Mouse (Mus musculus) neutrophil, adult 5-6 weeks (primary cell): ENCODE results near the gene Mrpl34. TPM values are rescaled to one million over a fixed set of nuclear protein-coding genes. Genes with fewer than 3 reads are reported as not detected.

Experiments used
- ATAC-seq: fragments of 151-379, 151-347 bp; 2 replicates; pipeline ENCODE4 v1.8.0; 2017; ENCODE audit warnings: mild to moderate bottlenecking, moderate TSS enrichment; ENCODE audit not compliant: insufficient number of reproducible peaks, poor library complexity, low FRiP score, severe bottlenecking; ENCODE audit errors: extremely low read depth
- total RNA-seq: library from RNA; stranded (forward); fragments of 200-1000 nt; gene quantifications from 2 replicates; pipeline ENCODE4 v1.2.3, GENCODE M21; 2017

Gene Mrpl34
- total RNA-seq, 1 experiment from 2014 or later, result 18.0 TPM

DNA sequence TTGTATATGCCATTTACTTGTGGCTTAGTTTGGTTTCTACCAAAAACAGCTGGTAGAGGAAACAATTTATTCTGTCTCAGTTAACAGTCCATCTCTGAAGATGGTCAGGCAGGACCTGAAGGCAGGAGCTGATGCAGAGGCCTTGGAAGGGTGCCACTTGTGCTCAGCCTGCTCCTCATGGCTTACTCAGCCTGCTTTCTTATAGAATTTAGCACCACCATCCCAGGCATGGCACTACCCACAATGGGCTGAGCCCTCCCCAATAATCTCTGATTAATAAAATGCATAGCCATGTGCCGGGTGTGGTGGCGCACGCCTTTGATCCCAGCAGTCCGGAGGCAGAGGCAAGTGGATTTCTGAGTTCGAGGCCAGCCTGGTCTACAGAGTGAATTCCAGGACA, 1.4 kb downstream of the Mrpl34 start:
- no peak for ATAC-seq

GRCm38 (mm10) chr8:71467201-71467600, 2.4 kb downstream of the Mrpl34 start:
- no peak for ATAC-seq

DNA sequence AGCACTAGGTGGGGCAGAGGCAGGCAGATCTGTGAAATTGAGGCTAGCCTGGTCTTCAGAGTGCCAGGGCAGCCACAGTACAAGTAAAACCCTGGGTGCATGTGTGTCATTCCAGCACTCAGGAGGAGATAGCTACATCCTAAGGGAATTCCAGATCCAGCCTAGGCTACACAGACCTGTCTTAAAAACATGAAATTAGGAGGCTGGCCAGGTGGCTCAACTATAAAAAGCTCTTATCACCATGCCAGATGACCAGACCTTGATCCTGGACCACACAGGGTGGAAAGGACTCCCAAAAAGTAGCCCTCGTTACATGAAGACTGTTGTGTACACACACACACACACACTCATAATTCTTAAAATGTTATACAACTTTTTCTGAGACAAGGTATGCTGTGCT, 3.2 kb downstream of the Mrpl34 start:
- no peak for ATAC-seq

GRCm38 (mm10) chr8:71468916-71469315, 4.2 kb downstream of the Mrpl34 start, which contains the start of gene Dda1:
Gene Dda1, plus strand, starts transcription at chr8:71469199.
- ATAC-seq, result peak; percentile 79

- ATAC-seq, result no peak
Observed at GRCm38 (mm10) chr8:71469411-71469810, 4.7 kb downstream of the Mrpl34 start.

DNA sequence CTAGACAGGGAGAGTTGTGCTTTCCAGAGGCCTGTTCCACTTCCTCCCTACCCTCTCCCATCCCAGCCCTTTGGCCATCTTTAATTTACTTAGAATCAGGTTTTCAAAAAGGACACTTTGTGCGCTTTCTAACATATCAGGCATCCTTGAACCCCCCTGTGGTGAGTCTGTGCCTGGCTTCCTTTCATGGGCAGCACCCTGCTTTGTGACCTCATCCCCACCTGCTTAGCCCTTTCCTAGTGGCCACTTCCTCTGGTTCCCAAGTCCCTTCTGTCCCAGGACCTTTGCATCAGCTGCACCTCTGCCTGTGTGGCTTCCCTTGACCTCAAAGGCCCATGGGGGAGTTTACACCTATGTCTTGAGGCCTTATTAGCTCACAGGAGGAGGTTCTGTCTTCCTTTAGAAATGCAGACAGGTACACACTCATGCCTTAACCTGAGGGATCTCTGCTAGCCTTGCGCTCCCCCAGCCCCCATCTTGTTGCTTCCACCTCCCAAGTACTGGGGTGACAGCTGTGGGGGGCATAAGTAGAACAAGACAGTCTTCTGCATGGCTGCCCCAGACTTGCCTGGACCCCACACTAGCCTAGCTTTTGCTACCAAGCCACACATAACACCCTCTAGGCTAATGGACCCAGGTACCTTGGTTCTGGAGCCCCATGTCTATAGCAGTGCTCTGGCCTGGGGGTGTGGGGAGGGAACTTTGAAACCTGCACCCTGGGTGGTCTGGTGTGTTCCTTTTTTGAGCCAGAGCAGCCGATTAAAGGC, 5.6 kb downstream of the Mrpl34 start:
- ATAC-seq, result no peak

DNA sequence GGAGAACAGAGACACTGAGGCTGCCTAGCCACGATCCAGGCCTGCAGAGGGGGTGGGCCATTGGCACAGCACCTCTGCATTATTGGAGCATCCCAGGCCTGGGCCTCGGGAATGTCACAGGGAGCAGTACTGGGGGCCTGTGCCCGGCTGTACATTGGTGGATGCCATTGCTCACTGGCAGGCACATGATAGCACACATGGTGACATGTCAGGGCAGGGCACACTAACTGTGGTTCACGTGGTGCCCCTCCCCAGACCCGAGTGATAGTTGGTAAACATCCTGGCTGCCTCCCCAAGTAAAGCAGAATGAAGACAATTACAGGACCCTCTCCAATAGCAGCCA, 6.1 kb downstream of the Mrpl34 start:
- no peak for ATAC-seq

GRCm38 (mm10) chr8:71471861-71472260, 7.1 kb downstream of the Mrpl34 start:
- no peak for ATAC-seq

- no peak for ATAC-seq
Observed at GRCm38 (mm10) chr8:71472601-71473386, 8.0 kb downstream of the Mrpl34 start.

DNA sequence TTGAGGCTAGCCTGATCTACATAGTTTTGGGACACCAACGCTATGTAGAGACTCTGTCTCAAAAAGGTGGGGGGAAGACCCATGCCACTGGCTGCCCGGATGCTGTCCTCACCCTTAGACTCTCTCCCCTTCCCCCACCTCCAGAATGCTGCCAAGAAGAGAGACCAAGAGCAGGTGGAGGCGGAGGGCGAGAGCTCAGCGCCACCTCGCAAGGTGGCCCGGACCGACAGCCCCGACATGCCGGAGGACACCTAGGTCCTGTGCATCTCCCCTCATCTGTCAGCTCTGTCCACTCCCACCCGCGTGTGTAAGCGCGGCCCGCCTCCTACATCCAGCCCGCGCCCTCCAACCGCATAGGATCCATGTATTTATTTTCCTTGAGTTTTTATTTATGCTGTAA, 9.6 kb downstream of the Mrpl34 start:
- ATAC-seq, result no peak

DNA sequence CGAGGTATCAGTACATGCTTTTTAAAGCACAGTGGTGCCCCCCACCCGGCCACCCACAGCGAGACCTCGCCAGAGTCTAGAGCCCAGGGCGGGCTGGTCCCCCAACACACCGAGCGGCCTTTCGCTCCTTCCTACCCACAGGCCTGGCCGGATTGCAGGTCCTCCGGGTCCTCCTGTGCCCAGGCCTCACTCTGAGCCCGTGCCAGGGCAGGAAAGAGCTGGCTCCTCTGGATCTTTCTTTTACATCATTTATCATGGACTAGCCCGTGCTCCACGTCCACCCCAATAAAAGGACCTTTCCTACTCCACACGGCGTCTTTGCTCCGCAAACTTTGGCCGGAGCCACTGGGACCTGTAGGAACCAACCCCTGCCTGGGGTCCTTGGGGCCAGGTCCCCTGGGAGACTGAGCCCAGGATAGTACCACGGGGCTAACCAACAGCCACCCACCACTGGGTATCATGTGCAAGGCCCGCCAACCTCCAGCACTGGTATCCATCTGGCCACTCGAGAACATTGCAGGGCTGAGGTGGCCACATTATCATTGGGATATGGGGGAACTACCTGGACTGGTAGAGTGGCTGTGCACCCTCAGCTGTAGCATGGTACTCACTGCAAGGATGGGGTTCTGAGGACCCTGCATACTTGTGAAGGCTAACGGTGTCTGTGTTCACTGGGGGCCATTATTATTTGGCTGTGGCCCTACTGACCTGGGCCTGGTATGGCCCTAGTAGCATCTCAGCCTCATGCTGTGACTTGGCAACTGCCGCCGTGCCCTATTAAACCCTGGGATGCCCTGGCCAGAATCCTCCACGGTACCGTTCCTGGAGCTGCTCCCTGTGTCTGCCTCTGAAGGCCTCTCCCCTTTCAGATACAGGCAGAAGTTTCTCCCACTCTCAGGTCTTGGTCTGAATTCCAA, 10.3 kb downstream of the Mrpl34 start:
- no peak for ATAC-seq

DNA sequence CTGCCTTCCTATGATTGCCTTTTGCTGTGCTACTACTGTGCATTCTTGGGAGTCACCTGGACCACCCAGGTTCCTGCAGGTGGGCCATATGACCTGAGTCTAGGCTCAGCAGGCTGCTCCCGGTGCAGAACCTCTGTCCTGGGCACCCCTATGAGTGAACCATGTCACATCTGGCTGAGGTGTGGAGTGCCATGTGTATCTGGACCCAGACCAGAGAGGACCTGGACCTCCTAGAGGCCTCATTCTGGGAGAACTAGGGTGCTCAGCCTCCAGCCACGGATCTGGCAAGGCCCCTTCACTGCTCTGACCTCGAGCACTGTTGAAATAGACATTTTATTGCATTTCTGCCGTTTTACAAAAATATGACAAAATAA, 10.9 kb downstream of the Mrpl34 start:
- no peak for ATAC-seq

- ATAC-seq, result no peak
Observed at GRCm38 (mm10) chr8:71476099-71476940, 11.6 kb downstream of the Mrpl34 start.

DNA sequence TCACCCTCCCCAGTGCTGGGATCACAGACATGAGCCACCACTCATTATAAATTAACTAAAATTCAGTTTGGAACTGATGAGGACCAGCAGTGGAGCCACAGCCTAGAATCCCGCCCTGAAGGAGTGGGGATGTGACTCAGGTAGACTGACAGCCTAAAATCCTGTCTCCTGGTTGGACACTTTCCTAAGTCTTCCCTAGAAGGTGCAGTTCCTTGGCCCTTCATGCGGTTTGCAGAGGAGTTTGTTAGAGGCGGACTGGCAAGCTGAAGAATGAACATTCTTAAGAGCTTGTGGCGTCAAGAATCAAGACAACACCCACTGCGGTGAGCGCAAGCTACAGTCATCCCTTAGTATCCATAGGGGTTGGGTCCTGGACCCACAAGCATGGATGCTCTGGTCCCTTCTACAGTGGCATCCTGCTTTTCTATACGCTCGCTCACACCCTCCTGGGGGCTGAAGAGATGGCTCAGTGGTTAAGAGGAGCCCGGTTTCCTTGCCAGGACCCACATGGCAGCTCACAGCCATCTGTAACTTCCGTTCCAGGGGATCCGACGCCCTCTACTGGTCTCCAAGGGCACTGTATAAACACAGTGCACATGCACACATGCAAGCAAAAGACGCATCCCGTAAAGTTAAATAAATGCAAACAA, 12.6 kb downstream of the Mrpl34 start:
- ATAC-seq, result no peak

- no peak for ATAC-seq
Observed at GRCm38 (mm10) chr8:71478943-71479342, 14.2 kb downstream of the Mrpl34 start.

- ATAC-seq, result no peak
Observed at GRCm38 (mm10) chr8:71483932-71484331, 19.2 kb downstream of the Mrpl34 start.

- ATAC-seq, result no peak
Observed at GRCm38 (mm10) chr8:71484736-71485135, 20.0 kb downstream of the Mrpl34 start.
